Mouse (Mus musculus) cerebellum, adult 9-10 months (tissue): ENCODE measurements around the gene Mcidas.
A peak's percentile ranks its signal among the peaks of the same experiment; 100 is the strongest.

Experiments used
- DNase-seq: peaks from one replicate; pipeline ENCODE4 v3.0.0; 2022

The Mcidas gene

DNA sequence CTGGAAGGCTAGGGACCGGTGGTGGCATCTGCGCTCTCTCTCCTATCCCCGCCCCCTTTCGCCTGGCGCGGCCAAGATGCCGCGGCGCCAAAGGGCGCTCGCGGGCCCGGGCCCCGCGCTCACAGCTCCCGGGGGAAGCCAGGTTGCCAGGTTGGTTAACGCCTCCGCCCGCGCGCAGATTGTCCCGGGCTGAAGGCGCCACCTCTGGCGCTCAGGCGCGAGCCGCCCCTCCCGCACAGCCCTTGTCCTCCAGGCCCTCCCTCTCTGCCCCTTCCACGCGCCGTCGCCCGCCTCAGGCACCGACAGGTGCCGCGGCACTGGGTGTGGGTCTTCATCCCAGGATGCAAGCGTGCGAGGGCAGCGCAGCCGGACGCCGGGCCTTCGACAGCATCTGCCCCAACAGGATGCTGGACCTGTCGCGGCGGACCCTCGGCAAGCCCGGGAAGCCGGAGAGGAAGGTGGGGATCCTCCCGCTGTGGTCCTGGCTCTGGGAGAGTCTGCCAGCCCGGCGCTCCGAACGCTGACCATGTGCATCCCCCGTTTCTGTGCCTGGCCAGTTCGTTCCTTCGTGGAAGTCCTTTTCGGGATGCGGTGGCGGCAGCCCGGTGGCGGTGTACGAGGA, at the start of gene Mcidas:
TSS of gene Mcidas (plus strand) at position 315 of the 622 bp plus-strand sequence.
- DNase-seq = no peak

DNA sequence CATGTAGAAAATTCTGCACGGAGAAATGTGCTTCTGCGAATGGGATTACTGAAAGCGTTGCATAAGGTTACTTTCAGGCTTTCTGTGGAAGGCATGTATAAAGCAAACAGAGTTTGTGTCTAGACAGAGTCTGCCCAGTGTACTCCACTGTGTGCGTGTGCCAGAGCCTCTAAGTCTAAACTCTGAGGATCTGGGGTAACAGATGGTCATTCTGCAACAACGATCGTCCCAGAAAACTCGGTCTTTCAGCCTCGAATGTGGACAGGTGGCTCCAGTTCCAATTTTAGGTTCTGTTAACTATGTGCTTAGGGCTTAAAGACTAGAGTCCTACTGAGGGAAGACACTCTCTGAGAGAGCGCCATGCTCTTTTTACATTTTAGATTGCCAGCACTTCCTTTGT, 48.3 kb upstream of the Mcidas start:
- peak; percentile 16 for DNase-seq

DNA sequence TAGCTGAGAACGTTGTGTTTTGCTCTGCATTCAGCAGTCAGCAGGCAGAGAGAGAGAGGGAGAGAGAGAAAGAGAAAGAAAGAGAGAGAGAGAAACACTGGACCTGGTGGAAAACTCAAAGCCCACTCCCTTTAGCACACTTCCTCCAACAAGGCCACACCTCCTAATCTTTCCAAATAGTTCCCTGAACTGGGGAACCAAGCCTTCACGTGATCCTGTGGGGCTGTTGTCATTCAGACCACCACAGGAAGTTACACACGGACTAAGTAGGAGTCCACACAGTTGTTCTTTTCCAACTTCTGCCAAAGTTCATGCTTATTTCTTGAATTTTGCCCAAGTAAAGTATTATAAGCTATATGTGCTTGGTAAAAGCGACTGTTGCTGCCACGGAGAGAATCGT, 47.7 kb upstream of the Mcidas start:
- no peak for DNase-seq

DNA sequence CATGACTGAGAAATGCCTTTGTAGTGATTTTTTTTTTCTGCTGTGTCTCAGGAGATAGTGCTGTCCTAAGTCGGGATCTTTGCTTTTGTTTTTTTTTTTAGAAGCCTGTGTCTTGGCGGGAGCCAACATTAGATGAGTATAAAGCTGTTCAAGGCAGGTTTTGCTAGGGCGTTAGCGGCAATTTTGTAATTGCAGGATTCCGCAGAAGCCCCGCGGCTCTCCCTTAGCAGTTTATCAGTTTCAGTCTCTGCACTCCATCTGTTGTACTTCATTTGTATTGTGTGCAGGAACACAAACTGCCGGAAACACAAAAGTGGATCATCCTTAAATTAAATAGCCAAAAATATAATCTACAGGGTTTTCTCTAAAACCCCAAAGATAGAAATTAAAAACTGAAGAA, 39.6 kb upstream of the Mcidas start:
- DNase-seq = no peak

DNA sequence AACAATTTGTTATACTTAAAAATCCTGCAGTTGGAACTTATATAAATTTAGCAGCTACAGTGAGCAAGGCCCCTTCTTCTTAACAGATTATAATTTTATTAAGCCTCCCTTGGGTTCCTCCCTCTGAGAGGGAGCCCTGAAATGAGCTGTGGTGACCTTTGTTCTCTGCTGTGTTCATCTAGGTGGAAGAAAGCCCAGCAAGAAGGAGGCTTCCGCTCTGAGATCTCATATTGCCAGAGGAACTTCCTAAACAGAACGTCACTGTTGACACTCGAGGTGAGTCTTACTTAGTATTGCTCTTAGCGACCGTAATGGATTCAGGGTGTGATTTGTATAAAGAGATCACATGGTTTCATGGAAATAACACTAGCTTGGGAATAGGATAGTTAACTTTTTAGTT, 30.6 kb upstream of the Mcidas start:
- no peak for DNase-seq

DNA sequence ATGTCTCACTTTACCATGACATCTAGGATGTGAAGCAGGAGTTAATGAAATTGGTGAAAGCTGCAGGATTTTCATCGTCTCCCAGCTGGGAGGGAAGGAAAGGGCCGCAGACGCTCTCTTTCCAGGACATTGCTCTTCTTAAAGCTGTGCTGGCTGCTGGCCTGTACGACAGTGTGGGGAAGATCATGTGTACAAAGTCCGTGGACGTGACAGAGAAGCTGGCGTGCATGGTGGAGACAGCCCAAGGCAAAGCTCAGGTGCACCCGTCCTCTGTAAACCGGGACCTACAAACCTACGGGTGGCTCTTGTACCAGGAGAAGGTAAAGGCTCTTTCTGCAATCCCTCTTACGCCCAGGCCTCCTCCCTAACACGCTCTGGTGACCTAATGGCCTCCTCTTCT, 29.2 kb upstream of the Mcidas start:
- DNase-seq = no peak

DNA sequence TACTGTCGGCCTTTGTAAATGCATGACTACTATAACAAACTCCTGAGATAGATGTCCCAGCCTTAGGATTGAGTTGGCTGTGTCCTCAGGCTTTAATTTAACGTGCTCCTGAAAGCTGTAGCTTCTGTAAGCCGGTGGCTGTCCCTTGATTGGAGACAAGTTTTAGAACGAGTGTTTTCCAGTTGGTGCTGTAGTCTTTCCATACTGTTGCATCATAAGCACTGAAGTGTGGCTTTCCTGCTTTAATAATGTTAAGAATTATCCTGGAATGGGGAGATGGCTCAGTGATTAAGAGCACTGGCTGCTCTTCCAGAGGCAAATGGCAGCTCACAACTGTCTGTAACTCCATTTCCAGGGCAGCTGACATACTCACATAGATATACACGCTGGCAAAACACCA, 26.4 kb upstream of the Mcidas start:
- DNase-seq = no peak

DNA sequence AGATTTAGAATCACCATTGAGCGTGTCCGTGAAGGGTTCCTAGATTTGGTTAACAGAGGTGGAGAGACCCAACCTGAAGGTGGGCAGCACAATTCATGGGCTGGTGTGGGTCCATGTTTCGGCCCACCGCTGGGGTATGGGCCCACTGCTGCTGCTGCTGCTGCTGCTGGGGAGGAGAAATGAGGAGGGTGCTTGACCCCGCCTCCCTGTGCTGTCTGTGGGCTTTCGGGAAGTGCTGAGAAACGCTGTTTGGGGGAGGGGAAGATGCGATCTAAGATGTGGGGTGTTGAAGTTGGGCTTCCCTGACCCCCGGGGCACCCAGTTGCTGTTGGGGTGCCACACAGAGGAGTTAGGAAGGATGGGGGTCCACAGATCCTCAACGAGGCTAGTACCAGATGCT, 16.9 kb upstream of the Mcidas start:
- no peak for DNase-seq

DNA sequence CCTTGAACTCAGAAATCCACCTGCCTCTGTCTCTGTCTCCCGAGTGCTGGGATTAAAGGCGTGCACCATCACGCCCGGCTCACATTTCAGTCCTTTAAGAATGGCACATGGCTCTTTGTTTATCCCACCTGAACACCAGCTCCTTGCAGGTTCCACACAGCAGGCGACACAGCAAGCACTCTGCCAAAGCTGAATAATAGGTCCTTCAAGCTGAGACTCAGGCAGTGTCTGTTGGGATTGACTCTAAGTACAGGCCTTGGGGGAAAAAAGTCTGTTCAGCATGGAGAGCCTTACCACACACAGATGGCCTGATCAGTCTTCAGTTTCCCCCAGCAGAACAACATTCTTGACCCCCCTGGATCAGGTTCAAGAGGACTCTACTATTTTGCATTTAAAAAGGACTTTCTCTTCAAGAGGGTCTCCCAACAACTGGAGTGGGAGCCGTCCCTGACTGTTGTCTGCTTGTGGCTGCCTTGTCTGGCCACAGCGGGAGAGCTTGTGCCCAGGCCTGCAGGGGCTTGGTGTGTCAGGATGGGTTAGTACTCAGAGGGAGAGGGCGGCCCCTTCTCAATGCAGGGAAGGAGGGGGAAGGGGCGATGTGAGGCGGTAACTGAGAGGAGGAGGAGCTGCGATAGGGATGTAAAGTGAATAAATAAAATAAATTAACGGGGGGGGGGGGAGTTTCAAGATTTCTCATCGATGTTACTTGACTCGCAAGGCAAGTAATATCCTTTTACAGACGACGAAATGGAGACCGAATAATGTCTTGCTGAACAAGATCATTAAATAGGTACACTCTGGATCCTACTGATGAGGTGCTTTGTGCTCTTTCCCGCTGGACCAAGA, 7.8 kb upstream of the Mcidas start:
- DNase-seq = no peak

DNA sequence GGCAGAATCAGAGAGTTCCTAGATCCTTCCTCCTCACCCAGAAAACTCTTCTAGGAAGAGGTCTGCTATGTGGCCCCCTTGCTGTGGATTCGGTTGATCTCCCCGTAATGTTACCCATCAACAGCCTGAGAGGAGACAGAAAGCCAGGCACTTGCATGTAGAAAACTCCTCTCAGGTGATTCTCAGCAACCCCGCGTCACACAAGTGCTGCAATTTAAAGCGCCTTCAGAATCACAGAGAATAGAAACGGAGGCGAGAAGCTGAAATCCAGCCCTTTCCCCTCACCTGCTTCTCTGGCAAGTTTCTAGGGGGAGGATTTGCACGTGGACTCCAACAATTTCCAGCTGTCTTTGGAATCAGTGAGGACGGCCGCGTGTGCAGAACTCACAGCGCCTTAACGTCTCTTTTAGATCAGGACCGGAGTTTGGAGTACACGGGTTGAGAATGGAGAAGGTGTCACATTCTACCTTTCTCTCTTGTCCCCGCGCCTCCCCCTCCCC, 7.1 kb upstream of the Mcidas start:
- DNase-seq = no peak

DNA sequence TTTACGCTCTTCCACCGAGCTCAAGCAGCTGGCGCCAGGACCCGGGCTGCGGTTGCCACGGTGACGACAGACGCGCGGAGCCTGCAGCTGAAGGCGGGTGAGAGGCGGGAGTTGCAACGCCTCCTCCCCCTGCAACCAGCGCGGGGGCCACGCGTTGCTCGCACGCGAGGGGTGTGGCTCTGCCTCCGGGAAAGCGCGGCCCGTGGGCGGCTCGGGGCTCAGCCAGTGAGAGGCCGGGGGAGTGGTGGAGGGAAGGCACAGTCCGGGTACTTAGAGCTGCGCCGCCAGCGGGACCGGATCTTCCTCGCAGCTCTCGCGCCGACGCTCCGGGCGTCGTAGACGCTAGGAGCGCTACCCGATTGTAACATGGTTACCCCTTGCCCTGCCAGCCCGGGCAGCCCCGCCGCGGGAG, 6.1 kb upstream of the Mcidas start, which contains the start of gene Ccno:
TSS of gene Ccno (plus strand) at position 271 of the 412 bp plus-strand sequence.
- peak; percentile 70 for DNase-seq

DNA sequence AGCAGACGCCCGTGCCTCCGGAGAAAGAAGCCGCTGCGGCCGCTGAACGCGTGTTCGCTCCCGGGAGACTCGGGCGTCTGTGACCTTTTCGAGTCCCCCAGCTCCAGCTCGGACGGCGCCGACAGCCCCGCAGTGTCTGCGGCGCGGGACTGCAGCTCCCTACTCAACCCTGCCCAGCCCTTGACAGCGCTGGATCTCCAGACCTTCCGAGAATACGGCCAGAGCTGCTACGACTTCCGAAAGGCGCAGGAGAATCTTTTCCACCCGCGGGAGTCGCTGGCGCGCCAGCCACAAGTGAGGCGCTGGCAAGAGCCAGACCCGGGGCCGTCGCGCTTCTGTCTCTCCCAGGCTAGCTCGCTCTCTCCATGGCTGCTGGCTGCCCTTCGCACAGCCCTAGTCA, 5.7 kb upstream of the Mcidas start:
- no peak for DNase-seq

DNA sequence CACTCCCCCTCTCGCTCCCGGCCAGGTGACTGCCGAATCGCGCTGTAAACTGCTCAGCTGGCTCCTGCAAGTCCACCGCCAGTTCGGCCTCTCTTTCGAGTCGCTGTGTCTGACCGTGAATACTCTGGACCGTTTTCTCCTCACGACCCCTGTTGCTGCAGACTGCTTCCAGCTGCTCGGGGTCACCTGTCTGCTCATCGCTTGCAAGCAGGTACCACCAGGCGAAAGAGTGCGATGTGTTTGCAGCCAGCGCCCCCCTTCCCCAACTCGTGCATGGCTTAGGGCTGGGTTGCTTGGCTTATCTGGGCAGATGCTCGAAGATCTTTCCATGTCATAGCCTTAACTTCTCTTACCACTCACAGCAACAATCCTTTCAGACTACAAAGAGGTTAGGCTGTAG, 4.8 kb upstream of the Mcidas start:
- DNase-seq = no peak

DNA sequence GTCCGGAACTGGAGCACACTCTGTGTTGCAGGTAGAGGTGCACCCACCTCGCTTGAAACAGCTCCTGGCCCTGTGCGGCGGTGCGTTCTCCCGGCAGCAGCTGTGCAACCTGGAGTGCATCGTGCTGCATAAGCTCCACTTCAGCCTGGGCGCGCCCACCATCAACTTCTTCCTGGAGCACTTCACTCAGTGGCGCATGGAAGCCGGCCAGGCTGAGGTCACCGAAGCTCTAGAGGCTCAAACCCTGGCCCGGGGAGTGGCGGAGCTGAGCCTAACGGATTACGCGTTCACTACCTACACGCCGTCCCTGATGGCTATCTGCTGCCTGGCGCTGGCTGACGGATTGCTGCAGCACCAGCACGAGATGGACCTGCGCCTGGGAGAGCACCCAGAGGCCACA, 4.1 kb upstream of the Mcidas start:
- no peak for DNase-seq

DNA sequence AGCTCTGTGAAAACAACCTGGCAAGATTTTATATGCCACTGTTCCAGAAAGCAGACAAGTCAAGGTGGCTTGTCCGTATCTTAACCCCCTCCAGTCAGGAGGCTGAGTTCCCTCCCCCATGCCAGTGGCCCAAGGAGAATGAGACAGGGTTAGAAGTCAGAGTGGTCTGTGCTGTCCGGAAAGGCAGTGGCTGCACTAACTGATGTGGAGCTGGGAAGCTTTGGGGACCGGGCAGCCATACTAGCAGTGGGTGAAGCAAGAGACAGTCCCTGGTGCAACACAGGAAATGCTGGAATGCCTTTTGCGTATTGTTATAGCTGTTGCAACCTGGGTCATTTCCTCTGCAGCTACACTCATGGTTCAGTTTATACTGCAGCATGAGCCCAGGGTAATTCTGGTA, 3.3 kb upstream of the Mcidas start:
- no peak for DNase-seq

DNA sequence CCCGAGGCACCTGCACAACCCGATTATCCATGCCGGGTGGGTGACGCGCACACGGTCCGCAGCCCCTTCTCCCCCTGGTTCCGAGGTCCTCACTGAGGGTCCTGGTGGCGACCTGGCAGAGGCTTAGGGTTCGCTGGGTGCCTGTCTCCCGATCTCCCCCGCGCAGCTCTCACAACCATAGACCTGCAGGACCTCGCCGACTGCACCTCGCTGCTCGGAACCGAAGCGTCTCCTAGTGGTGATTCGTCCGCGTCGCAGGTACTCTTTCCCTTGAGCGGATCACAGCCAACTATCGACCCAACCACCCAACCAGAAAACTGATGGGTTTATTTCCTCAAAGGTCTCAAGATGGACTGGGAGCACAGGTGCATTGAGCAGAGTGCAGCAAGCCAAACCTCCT, 546 bp downstream of the Mcidas start:
- peak; percentile 31 for DNase-seq

DNA sequence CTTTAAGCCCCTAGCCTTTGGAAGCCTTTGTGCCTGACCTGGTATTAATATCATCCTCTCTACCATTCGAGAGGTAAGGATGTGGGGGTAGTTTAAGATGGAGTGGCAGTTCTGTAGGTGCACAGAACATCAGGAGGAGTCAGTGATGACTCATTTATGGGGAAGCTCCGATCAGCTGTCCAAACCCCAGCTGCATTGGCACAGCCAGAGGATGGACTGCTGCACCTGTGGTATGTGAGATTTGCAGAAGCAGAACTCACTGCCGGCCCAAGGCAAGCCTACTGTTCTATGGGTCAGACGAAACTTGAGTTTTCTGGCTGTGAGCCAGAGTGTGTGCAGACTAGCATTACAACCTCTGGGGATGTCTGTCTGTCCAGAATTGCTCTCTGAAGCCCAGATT, 2.8 kb downstream of the Mcidas start:
- no peak for DNase-seq

DNA sequence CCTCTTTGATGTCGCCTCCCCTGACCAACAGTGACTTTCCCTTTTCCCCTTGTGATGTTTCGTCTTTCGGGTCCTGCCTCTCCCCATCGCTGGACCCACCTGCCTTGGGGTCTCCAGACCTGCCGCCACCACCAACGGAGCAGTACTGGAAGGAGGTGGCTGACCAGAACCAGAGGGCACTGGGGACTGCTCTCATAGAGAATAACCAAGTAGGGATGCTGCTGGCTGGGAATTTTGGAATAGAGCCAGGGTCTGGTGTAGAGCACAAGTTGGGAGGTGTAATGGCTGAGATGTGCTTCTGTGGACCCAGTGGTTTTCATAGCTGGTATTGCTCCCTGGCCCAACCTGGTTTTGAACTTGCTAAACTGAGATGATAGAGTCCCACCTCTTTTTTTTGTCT, 3.7 kb downstream of the Mcidas start:
- no peak for DNase-seq

DNA sequence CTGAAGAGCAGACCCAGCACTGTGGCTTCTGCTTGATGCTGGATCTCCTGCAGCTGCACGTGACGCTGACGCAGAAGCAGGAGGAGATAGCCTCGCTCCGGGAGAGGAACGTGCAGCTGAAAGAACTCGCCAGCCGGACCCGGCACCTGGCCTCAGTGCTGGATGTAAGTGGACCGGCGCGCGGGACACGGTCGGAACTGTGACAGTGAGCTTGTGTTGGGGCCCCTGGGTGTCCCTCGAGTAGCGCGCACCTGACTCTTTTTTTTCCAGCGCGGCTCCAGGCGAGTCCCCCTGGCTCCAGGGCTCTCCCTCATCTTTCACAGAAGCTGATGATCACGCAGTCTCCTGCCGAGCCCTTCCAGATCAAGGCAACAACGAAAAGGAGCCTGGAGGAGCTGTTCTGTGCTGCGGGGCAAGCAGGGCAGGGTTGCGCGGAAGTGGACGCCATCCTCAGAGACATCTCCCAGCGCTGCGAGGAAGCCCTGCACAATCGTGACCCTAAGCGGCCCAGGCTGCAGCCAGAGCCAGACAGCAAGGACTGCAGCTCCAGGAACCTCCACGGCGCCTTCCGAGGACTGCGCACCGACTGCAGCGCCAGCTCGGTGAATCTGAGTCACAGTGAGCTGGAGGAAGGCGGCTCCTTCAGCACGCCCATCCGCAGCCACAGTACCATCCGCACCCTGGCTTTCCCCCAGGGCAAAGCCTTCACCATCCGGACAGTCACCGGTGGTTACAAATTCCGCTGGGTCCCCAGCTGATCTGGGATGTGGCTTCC, 5.0 kb downstream of the Mcidas start:
- no peak for DNase-seq

DNA sequence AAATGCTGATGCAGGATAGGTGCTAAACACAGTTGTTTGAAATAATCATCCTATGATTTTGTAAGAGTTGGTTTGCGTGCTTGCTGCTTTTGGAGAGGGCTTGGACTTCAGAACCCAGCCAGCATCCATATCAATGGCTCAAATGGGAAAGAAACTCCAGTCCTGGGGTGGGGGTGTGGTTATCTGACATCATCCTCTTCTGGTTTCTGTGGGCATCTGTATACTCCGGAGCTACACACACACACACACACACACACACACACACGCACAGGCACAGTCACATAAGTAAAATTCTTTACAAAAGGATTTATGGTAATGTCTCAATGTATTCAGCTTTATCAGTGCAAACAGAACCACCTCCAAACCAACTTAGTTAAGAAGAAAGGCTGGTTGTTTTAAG, 6.4 kb downstream of the Mcidas start:
- DNase-seq = no peak

DNA sequence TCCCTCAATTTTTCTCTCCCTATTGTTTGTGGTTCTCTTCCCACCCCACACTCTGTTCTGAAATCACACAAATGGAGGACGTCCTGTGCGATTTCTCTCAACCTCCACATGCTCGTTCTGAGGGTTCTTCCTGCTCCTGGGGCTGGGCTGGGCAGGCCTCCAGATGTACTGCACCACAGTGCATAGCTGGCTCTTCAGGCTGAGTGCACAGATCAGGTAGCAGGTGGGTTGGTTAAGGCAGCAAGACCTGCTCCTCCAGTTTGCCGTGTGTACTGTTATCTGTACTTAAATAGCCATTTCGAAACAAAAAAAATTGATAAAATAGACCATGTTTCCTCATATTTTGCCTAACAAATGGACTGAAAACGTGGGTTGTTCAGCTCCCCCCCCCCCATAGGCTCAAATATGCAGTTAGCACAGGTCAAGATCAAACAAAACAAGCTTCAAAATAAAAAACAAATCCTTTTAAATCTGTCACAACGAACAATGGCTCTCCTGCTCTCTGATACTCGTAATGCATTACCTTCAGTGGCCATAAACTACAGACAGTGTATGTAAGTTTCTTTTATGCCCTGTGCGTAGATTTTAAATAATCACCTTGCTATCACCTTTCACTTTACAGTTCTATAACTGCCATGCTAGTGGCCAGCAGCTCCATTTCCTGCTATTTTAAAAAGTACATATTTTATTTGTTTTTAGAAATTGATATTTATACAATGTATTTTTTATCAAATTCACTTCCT, 7.1 kb downstream of the Mcidas start:
- DNase-seq = no peak

DNA sequence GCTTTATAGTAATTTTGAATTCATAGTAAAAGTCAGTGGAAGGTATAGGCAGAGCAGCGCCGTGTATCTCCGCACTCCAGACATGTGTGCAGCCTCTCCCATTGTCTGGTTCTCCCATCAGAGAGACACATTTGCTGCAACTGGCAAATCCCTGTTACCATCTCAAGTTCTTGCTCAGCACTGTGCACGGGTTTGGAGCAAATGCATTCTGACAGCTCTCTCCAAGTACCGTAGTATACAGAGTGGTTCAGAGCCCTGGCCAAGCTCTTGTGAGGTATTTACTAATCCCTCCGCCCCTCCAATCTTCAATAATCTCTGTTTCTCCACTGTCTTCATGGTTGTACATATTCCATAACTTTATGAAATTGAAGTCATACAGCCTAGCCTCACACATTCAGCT, 19.0 kb downstream of the Mcidas start:
- DNase-seq = no peak
